Mouse (Mus musculus) spleen, adult 2 months (tissue): ENCODE results near the gene Decr2.
A peak's percentile ranks its signal among the peaks of the same experiment; 100 is the strongest.

Source experiments
- CTCF ChIP-seq: fragments of 200-500 bp; IDR thresholded peaks from 2 replicates; pipeline ENCODE4 v1.5.1; 2011; ENCODE audit warnings: mild to moderate bottlenecking, inconsistent platforms; ENCODE audit not compliant: insufficient read depth, insufficient read length, insufficient replicate concordance; ENCODE audit errors: extremely low read depth
- POLR2A ChIP-seq: fragments of 200-500 bp; IDR thresholded peaks from 2 replicates; pipeline ENCODE4 v1.6.1; 2011; ENCODE audit warnings: low read depth, low read length, inconsistent platforms

GRCm38 (mm10) chr17:26119766-26120710, 29.9 kb upstream of the Decr2 start:
- TF ChIP-seq POLR2A: no peak
- TF ChIP-seq CTCF: peak; percentile 95
